Mouse (Mus musculus) neural tube, embryonic 11.5 days (tissue): ENCODE measurements at regions not wholly inside any gene's neighbourhood (a gene's known extent, or its start where the extent isn't known, plus 50 kb on each side); places are given as distances from the start of the nearest gene placed in this dataset.

Experiments
- ATAC-seq: fragments of 200-750 bp; cut with Nextera tagmentation; 2 replicates; pipeline ENCODE4 v1.8.0; 2017; ENCODE audit warnings: moderate number of reproducible peaks, mild to moderate bottlenecking, moderate TSS enrichment, moderate library complexity; ENCODE audit not compliant: insufficient read depth, low FRiP score, low TSS enrichment
- DNase-seq: peaks from one replicate; pipeline ENCODE4 v3.0.0-alpha.2; 2015; ENCODE audit warnings: low spot score
- H3K27ac ChIP-seq: fragments of 300-500 bp; sonication (generic); 2 replicates; pipeline ENCODE4 v1.5.1; 2014; ENCODE audit warnings: low read depth, mild to moderate bottlenecking, low read length
- H3K27me3 ChIP-seq: fragments of 300-500 bp; sonication (generic); 2 replicates; pipeline ENCODE4 v1.6.1; 2014; ENCODE audit warnings: mild to moderate bottlenecking, low read length, mixed read lengths; ENCODE audit not compliant: control insufficient read depth, insufficient read depth
- H3K36me3 ChIP-seq: fragments of 300-500 bp; sonication (generic); 2 replicates; pipeline ENCODE4 v1.6.1; 2014; ENCODE audit warnings: mild to moderate bottlenecking, low read length, moderate library complexity, mixed read lengths; ENCODE audit not compliant: control insufficient read depth, insufficient read depth
- H3K4me1 ChIP-seq: fragments of 300-500 bp; sonication (generic); 2 replicates; pipeline ENCODE4 v1.6.1; 2014; ENCODE audit warnings: low read length, mixed read lengths; ENCODE audit not compliant: control insufficient read depth, insufficient read depth
- H3K4me2 ChIP-seq: fragments of 300-500 bp; sonication (generic); 2 replicates; pipeline ENCODE4 v1.6.1; 2014; ENCODE audit warnings: low read depth, mild to moderate bottlenecking, moderate library complexity
- H3K4me3 ChIP-seq: fragments of 300-500 bp; sonication (generic); 2 replicates; pipeline ENCODE4 v1.5.1; 2014; ENCODE audit warnings: low read depth, low read length
- H3K9ac ChIP-seq: fragments of 300-500 bp; sonication (generic); 2 replicates; pipeline ENCODE4 v1.6.1; 2014; ENCODE audit warnings: mild to moderate bottlenecking, low read length
- H3K9me3 ChIP-seq: fragments of 300-500 bp; sonication (generic); 2 replicates; pipeline ENCODE4 v1.6.1; 2016; ENCODE audit warnings: low read length; ENCODE audit not compliant: control insufficient read depth
- WGBS: fragments of 180-500 bp; shearing (Covaris S2); extraction: QIAGEN DNeasy Blood & Tissue Kit; methylation state at CpG from one replicate; pipeline ENCODE4 v1.1.7; 2014; 5-methylcytosine and 5-hydroxymethylcytosine counted together

GRCm38 (mm10) chr13:72366281-72366680, 262.3 kb upstream of the Irx2 start:
- Histone ChIP-seq H3K36me3 (no peaks in the 10 kb centered on the region), H3K9me3 (no peaks in the 10 kb centered on the region), H3K27me3 (peaks cover 3% of the 10 kb centered on the region; the same call in 1 of the 2 replicates), H3K4me2 (peak overlapping the region; percentile 28), H3K4me3 (no peak overlapping the region), H3K4me1 (0 out of 2 replicates have a peak, but pooled peaks cover 3% of the 10 kb centered on the region), H3K9ac (no peak overlapping the region), H3K27ac (no peak overlapping the region)
- WGBS, result 32% methylated on average over 11 of the region's 11 CpGs
- no peak for DNase-seq
- no peak for ATAC-seq

GRCm38 (mm10) chr13:72370131-72370530, 258.5 kb upstream of the Irx2 start:
- H3K27me3 ChIP-seq, result peaks cover 3% of the 10 kb centered on the region; the same call in 1 of the 2 replicates
- ATAC-seq, result no peak
- H3K4me3 ChIP-seq, result no peak overlapping the region
- WGBS, result 86% methylated on average over 1 of the region's 1 CpGs
- H3K4me1 ChIP-seq, result 0 out of 2 replicates have a peak, but pooled peaks cover 3% of the 10 kb centered on the region
- H3K4me2 ChIP-seq, result no peak overlapping the region
- no peak for DNase-seq
- no peaks in the 10 kb centered on the region for H3K36me3 ChIP-seq
- H3K9ac ChIP-seq, result no peak overlapping the region
- H3K27ac ChIP-seq, result no peak overlapping the region
- no peaks in the 10 kb centered on the region for H3K9me3 ChIP-seq

DNA sequence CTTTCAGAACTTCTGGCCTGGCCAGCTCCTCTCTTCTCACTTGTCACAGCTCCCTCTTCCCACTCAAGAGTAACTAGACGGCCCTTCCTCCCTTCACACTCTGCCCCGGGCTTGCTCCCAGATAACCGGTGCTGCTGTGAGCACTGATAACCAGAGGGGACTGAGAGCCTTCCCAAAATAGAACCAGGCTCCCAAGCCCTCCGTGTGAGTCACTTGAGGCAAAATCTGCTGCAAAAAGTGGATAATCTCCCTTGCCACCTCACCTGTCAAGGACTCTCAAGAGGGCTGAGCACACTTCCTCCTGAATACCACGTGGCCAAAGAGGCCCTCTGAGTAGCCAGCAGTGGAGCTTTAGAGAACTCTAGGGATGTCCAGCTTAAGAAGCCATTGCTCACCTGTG, 257.6 kb upstream of the Irx2 start:
- Histone ChIP-seq H3K4me3 (no peak overlapping the region), H3K27me3 (peaks cover 3% of the 10 kb centered on the region; the same call in 1 of the 2 replicates), H3K9me3 (no peaks in the 10 kb centered on the region), H3K4me1 (0 out of 2 replicates have a peak, but pooled peaks cover 1% of the 10 kb centered on the region), H3K9ac (no peak overlapping the region), H3K27ac (no peak overlapping the region), H3K4me2 (no peak overlapping the region), H3K36me3 (no peaks in the 10 kb centered on the region)
- ATAC-seq (no peak), DNase-seq (no peak)
- 77% methylated on average over 5 of the region's 5 CpGs for whole genome bisulfite sequencing

- Histone ChIP-seq H3K4me2 (no peak overlapping the region), H3K9me3 (no peaks in the 10 kb centered on the region), H3K4me3 (no peak overlapping the region), H3K27me3 (no peaks in the 10 kb centered on the region), H3K27ac (no peak overlapping the region), H3K36me3 (no peaks in the 10 kb centered on the region), H3K9ac (no peak overlapping the region), H3K4me1 (no peaks in the 10 kb centered on the region)
- WGBS, result 97% methylated on average over 2 of the region's 2 CpGs
- ATAC-seq (no peak), DNase-seq (no peak)
These were observed 235.3 kb upstream of the Irx2 start for GRCm38 (mm10) chr13:72393366-72393765.

DNA sequence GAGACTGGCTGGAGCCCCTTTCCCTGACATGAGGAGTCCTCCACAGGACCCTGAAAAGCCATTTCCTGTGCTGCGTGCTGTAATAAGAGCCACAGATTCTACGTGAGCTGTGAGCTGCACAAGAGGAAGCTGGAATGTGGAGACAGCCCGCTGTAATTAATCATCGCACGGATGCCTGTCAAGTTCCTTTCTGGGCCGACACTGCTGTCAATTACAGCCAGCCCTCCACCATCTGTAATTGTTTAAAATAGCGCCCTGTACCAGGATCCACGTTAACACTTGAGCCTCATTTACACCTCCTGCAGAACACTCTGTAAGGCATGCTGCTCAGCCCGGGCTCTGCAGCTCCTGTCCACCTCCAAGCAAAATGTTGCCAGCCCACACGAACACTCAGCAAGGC, 227.9 kb upstream of the Irx2 start:
- Histone ChIP-seq H3K4me1 (no peaks in the 10 kb centered on the region; the same call in 1 of the 2 replicates), H3K4me2 (no peak overlapping the region), H3K27ac (no peak overlapping the region), H3K9ac (no peak overlapping the region), H3K36me3 (no peaks in the 10 kb centered on the region), H3K4me3 (no peak overlapping the region), H3K9me3 (no peaks in the 10 kb centered on the region), H3K27me3 (no peaks in the 10 kb centered on the region)
- ATAC-seq (no peak), DNase-seq (peak; percentile 61)
- 37% methylated on average over 10 of the region's 10 CpGs for WGBS

DNA sequence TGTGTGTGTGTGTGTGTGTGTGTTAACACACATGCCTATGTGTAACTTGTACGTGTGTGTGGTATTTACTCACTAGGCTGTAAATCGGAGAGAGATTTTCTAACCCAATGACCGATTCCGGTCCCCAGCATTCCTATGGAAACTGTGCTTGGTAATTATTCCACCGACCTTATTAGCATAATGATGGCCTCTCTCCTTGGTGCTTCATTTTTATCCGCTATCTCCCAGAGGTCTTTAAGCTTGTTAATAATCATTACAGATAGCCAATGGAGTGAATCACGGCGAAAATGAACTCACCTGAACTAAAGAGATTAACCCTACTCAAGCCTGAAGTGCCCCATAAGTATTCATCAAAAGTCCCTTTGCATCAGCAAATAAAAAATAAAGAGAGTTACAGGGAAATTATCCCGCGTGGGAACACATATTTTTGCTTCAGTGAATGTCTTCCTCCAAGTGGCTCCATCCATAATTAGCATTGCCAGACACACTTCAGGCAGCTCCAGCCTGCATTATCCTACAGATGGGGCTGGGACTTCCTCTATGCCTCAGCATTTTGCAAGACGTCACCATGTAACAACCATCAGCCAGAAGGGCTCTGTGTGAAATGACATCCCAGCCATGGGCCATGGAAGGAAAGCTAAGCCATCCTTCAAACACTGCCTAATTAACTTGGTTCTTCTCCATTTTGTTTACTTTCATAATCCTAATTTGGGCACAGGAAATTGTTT, 219.2 kb upstream of the Irx2 start:
- no peak overlapping the region for H3K9ac ChIP-seq
- DNase-seq, result no peak
- ATAC-seq, result no peak; the same call in 1 of the 2 replicates
- no peak overlapping the region for H3K4me3 ChIP-seq
- no peak overlapping the region for H3K27ac ChIP-seq
- H3K4me1 ChIP-seq, result no peaks in the 10 kb centered on the region
- H3K4me2 ChIP-seq, result no peak overlapping the region
- H3K36me3 ChIP-seq, result no peaks in the 10 kb centered on the region
- 81% methylated on average over 11 of the region's 11 CpGs for WGBS
- no peaks in the 10 kb centered on the region for H3K9me3 ChIP-seq
- no peaks in the 10 kb centered on the region for H3K27me3 ChIP-seq

- Histone ChIP-seq H3K27ac (no peak overlapping the region), H3K9me3 (no peaks in the 10 kb centered on the region), H3K36me3 (no peaks in the 10 kb centered on the region), H3K4me3 (no peak overlapping the region), H3K4me1 (no peaks in the 10 kb centered on the region), H3K9ac (no peak overlapping the region), H3K27me3 (no peaks in the 10 kb centered on the region), H3K4me2 (no peak overlapping the region)
- DNase-seq (no peak), ATAC-seq (no peak)
- WGBS, result 91% methylated on average over 4 of the region's 4 CpGs
These were observed 216.0 kb upstream of the Irx2 start for GRCm38 (mm10) chr13:72412656-72413055.

DNA sequence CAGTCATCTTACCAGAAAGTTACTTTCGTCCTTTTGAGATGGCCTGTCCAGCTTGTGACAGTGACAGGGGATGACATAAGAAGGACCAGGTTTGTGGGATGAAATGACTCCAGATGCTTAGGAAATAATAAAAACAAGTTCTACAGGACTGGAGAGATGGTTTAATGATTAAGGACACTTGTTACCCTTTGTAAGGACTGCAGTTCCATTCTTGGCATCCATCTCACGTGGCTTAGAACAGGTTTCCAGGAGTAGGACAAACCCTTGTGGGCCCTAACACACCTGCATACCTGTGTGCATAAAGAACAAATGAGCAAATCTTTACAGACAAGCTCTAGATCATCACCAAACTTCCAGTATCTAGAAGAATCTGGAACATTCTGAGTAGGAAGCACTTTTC, 211.6 kb upstream of the Irx2 start:
- Histone ChIP-seq H3K9ac (no peak overlapping the region), H3K4me2 (no peak overlapping the region), H3K27me3 (no peaks in the 10 kb centered on the region), H3K4me1 (no peaks in the 10 kb centered on the region), H3K9me3 (no peaks in the 10 kb centered on the region), H3K4me3 (no peak overlapping the region), H3K27ac (no peak overlapping the region), H3K36me3 (no peaks in the 10 kb centered on the region)
- 86% methylated on average over 2 of the region's 2 CpGs for WGBS
- no peak for DNase-seq
- ATAC-seq, result no peak

- DNase-seq, result no peak
- Histone ChIP-seq H3K27ac (no peak overlapping the region), H3K9me3 (no peaks in the 10 kb centered on the region), H3K4me2 (no peak overlapping the region), H3K4me3 (no peak overlapping the region), H3K9ac (no peak overlapping the region), H3K27me3 (no peaks in the 10 kb centered on the region), H3K4me1 (no peaks in the 10 kb centered on the region), H3K36me3 (no peaks in the 10 kb centered on the region)
- no peak for ATAC-seq
- WGBS, result 91% methylated on average over 3 of the region's 3 CpGs
These were observed 210.8 kb upstream of the Irx2 start for GRCm38 (mm10) chr13:72417816-72418215.
